Mouse (Mus musculus) natural killer cell, adult 2 months (primary cell): ENCODE data around the gene Il4i1.

Experiments used
- DNase-seq, 2 experiments: peaks; one replicate each; pipeline ENCODE4 v3.0.0; 2022; ENCODE audit warnings: low spot score in 2 of 2

Il4i1 gene

GRCm38 (mm10) chr7:44818751-44819235 lies 2.6 kb downstream of the Il4i1 start:
- no peak for DNase-seq

- no peak for DNase-seq
Measured at GRCm38 (mm10) chr7:44819391-44819790, 3.2 kb downstream of the Il4i1 start.

- no peak for DNase-seq
Measured at GRCm38 (mm10) chr7:44819863-44820262, 3.7 kb downstream of the Il4i1 start.

- DNase-seq, result no peak
Measured at GRCm38 (mm10) chr7:44820525-44820924, 4.3 kb downstream of the Il4i1 start.

- peak in 1 of 2 experiments; percentile 24 for DNase-seq
Measured at GRCm38 (mm10) chr7:44821666-44822448, 5.7 kb downstream of the Il4i1 start.

GRCm38 (mm10) chr7:44823409-44823808 lies 7.2 kb downstream of the Il4i1 start:
- no peak for DNase-seq

- peak; percentile 76 to 82 for DNase-seq
Measured at GRCm38 (mm10) chr7:44824872-44825271, 8.7 kb downstream of the Il4i1 start.

- DNase-seq, result peak in 1 of 2 experiments; percentile 65
Measured at GRCm38 (mm10) chr7:44826771-44827170, 10.6 kb downstream of the Il4i1 start.

GRCm38 (mm10) chr7:44828706-44829105 lies 12.5 kb downstream of the Il4i1 start:
- DNase-seq, result no peak

GRCm38 (mm10) chr7:44832763-44833162 lies 16.6 kb downstream of the Il4i1 start:
- DNase-seq, result no peak

- peak; percentile 59 to 70 for DNase-seq
Measured at GRCm38 (mm10) chr7:44835373-44836015, 19.3 kb downstream of the Il4i1 start.

- peak in 1 of 2 experiments; percentile 53 for DNase-seq
Measured at GRCm38 (mm10) chr7:44836016-44836404, 19.8 kb downstream of the Il4i1 start.

GRCm38 (mm10) chr7:44836423-44837053 lies 20.4 kb downstream of the Il4i1 start:
- DNase-seq, result no peak

- no peak for DNase-seq
Measured at GRCm38 (mm10) chr7:44838073-44838472, 21.9 kb downstream of the Il4i1 start.

GRCm38 (mm10) chr7:44839171-44839490 lies 22.9 kb downstream of the Il4i1 start:
- DNase-seq, result no peak

- peak; percentile 75 to 80 for DNase-seq
Measured at GRCm38 (mm10) chr7:44839491-44840191, 23.5 kb downstream of the Il4i1 start.

GRCm38 (mm10) chr7:44840426-44840825 lies 24.2 kb downstream of the Il4i1 start:
- DNase-seq, result peak in 1 of 2 experiments; percentile 49

GRCm38 (mm10) chr7:44841825-44842463 lies 25.8 kb downstream of the Il4i1 start:
- DNase-seq, result no peak

- DNase-seq, result no peak
Measured at GRCm38 (mm10) chr7:44845006-44845405, 28.8 kb downstream of the Il4i1 start.

- DNase-seq, result no peak
Measured at GRCm38 (mm10) chr7:44846804-44847203, 30.6 kb downstream of the Il4i1 start.

- no peak for DNase-seq
Measured at GRCm38 (mm10) chr7:44847772-44848171, 31.6 kb downstream of the Il4i1 start.
